Mouse (Mus musculus) intestine, postnatal 0 days (tissue): Measurements from ENCODE around the gene Plxna3. TPM values are rescaled to one million over a fixed set of nuclear protein-coding genes. Genes with fewer than 3 reads are reported as not detected.
"Not testable (repeated sequence)": the region's sequence is repeated elsewhere in the genome, so short reads cannot be mapped to it uniquely, and the experiment has no call there.

ENCODE experiments used
- ATAC-seq: fragments of 200-750 bp; cut with Nextera tagmentation; 2 replicates; pipeline ENCODE4 v1.8.0; 2017; ENCODE audit warnings: mild to moderate bottlenecking, moderate TSS enrichment, moderate library complexity
- H3K27ac ChIP-seq: fragments of 300-500 bp; sonication (generic); 2 replicates; pipeline ENCODE4 v1.5.1; 2014; ENCODE audit warnings: mild to moderate bottlenecking, low read depth, low read length, moderate library complexity
- H3K27me3 ChIP-seq: fragments of 300-500 bp; sonication (generic); replicated peaks from 2 replicates; pipeline ENCODE4 v1.6.1; 2014; ENCODE audit warnings: low read length, mixed read lengths; ENCODE audit not compliant: control insufficient read depth, insufficient read depth
- H3K36me3 ChIP-seq: fragments of 300-500 bp; sonication (generic); 2 replicates; pipeline ENCODE4 v1.6.1; 2014; ENCODE audit warnings: mild to moderate bottlenecking, moderate library complexity; ENCODE audit not compliant: control insufficient read depth, insufficient read depth
- H3K4me1 ChIP-seq: fragments of 300-500 bp; sonication (generic); replicated peaks from 2 replicates; pipeline ENCODE4 v1.6.1; 2014; ENCODE audit warnings: antibody characterized with exemption, low read length, mixed read lengths; ENCODE audit not compliant: control insufficient read depth, insufficient read depth
- H3K4me2 ChIP-seq: fragments of 300-500 bp; sonication (generic); replicated peaks from 2 replicates; pipeline ENCODE4 v1.6.1; 2014; ENCODE audit warnings: low read depth, mild to moderate bottlenecking, moderate library complexity
- H3K4me3 ChIP-seq: fragments of 300-500 bp; sonication (generic); 2 replicates; pipeline ENCODE4 v1.5.1; 2014; ENCODE audit warnings: low read depth, low read length
- H3K9ac ChIP-seq: fragments of 300-500 bp; sonication (generic); 2 replicates; pipeline ENCODE4 v1.6.1; 2014; ENCODE audit warnings: mild to moderate bottlenecking, low read depth, low read length
- H3K9me3 ChIP-seq: fragments of 300-500 bp; sonication (generic); 2 replicates; pipeline ENCODE4 v1.6.1; 2016; ENCODE audit warnings: mixed run types; ENCODE audit not compliant: control insufficient read depth
- CTCF ChIP-seq: sonication (generic); IDR thresholded peaks from 2 replicates; pipeline ENCODE4 v1.5.1; 2016; ENCODE audit warnings: low read depth, mild to moderate bottlenecking, control low read depth, antibody characterized with exemption, moderate library complexity
- WGBS: fragments of 180-500 bp; shearing (Covaris S2); extraction: QIAGEN DNeasy Blood & Tissue Kit; methylation state at CpG from one replicate; pipeline ENCODE4 v1.1.7; 2014; 5-methylcytosine and 5-hydroxymethylcytosine counted together
- polyA plus RNA-seq: library from polyadenylated mRNA; unstranded; fragments of >200 nt; fragmentation: Nextera tagmentation; extraction: Ambion mirVana; gene quantifications from 2 replicates; pipeline ENCODE4 v1.2.1, GENCODE M21; 2015

Gene Plxna3
- polyA plus RNA-seq, 1 experiment from 2014 or later, result 0.93 TPM

DNA sequence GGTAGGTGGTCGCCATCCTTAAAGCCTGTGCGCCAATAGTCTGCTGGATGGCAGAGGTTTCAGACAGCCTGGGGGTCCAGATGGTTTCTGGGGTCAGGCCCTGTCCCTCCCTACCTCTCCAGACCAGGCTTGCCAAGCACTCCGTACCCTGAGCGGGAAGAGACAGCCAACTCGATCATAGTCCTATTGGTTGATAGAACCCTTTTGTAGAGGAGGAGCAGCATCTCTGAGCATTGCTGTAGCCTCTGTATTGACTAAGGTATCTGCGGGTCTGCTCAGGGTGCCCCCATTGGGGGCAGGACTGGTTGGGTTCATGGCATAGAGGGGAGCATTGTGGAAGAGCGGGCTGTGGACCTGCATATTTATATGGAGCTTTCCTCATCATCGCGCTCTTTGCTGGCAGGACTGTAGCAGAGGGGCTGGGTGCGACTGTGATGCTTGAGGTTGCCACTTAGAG is 377 bp downstream of the Plxna3 start:
- WGBS, result 28% methylated on average over 9 of the region's 10 CpGs
- no peak for TF ChIP-seq CTCF
- peak; percentile 9; the same call in 1 of the 2 replicates for ATAC-seq

GRCm38 (mm10) chrX:74330166-74330930 is 1.5 kb downstream of the Plxna3 start:
- no peak for TF ChIP-seq CTCF
- WGBS, result 37% methylated on average over 2 of the region's 2 CpGs
- H3K9me3 ChIP-seq, result no peaks in the 10 kb centered on the region
- H3K9ac ChIP-seq, result no peak overlapping the region
- H3K4me2 ChIP-seq, result no peak overlapping the region
- H3K4me3 ChIP-seq, result no peak overlapping the region
- no peaks in the 10 kb centered on the region for H3K4me1 ChIP-seq
- H3K27ac ChIP-seq, result no peak overlapping the region
- no peak for ATAC-seq
- no peaks in the 10 kb centered on the region for H3K36me3 ChIP-seq
- H3K27me3 ChIP-seq, result no peaks in the 10 kb centered on the region

More for the DNA sequence above, 377 bp downstream of the Plxna3 start:
- Histone ChIP-seq H3K4me3 (peak overlapping the region; percentile 42), H3K9me3 (no peaks in the 10 kb centered on the region), H3K9ac (no peak overlapping the region; the same call in 1 of the 2 replicates), H3K36me3 (no peaks in the 10 kb centered on the region), H3K4me1 (no peaks in the 10 kb centered on the region), H3K27ac (no peak overlapping the region), H3K27me3 (no peaks in the 10 kb centered on the region), H3K4me2 (peak overlapping the region; percentile 68)

DNA sequence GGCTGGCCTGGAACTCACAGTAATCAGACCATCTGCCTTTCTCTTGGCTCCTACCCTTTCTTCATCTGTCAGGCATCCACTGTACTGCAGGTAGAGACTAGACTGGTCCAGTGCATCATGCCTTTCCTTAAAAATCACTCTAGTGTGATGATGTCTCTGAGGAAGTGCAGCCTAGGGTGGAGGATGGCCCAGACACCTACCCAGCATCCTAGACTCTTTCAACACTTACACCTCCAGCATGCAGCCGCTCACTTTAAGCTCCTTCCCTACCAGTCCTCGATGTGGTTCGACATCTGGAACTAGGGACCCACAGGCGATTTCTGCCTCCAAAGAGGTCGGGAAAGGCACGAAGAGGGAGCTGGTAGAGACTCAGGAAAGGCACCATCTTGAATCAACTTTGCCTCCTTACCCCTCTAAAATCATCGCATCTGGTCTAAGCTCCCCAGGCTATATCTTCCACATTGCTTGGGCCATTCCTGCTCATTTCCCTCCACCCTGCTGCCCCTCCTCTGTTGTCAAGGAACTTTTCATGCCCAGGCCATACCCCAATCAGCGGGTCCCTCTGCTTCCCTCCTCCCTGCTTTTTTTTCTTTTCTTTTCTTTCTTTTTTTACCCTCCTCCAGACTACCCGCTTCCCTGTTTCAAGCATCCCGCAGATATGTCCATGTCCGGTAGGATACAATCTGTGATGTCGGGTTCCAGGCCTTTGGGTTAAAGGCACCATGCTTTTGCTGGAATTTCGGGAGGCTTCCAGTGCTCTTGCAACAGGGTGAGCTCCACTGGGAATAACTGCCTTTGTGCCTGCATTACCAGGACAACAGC is 24.0 kb downstream of the Plxna3 start:
- Histone ChIP-seq H3K4me3 (peak overlapping the region; percentile 46), H3K27ac (no peak overlapping the region), H3K4me2 (peak overlapping the region; percentile 57), H3K27me3 (no peaks in the 10 kb centered on the region), H3K9me3 (no peaks in the 10 kb centered on the region), H3K4me1 (no peaks in the 10 kb centered on the region), H3K9ac (peak overlapping the region; percentile 45; the same call in 1 of the 2 replicates), H3K36me3 (no peaks in the 10 kb centered on the region)
- no peak for ATAC-seq
- no peak for TF ChIP-seq CTCF
- 21% methylated on average over 13 of the region's 13 CpGs for WGBS

GRCm38 (mm10) chrX:74353467-74353770 is 24.6 kb downstream of the Plxna3 start, which contains the start of gene Lage3:
Lage3 (minus strand) TSS chrX:74353618.
- H3K4me1 ChIP-seq, result no peaks in the 10 kb centered on the region
- H3K9ac ChIP-seq, result peak within 1 kb of the TSS; percentile 45; the same call in 1 of the 2 replicates
- no peak for ATAC-seq
- 17% methylated on average over 11 of the region's 22 CpGs for WGBS
- no peaks in the 10 kb centered on the region for H3K9me3 ChIP-seq
- H3K4me3 ChIP-seq, result peak within 1 kb of the TSS; percentile 46
- H3K36me3 ChIP-seq, result no peaks in the 10 kb centered on the region
- no peaks in the 10 kb centered on the region for H3K27me3 ChIP-seq
- peak within 1 kb of the TSS; percentile 57 for H3K4me2 ChIP-seq
- no peak within 1 kb of the TSS for H3K27ac ChIP-seq
- no peak for TF ChIP-seq CTCF

- not testable (repeated sequence) for H3K9ac ChIP-seq, H3K4me2 ChIP-seq, H3K4me3 ChIP-seq, H3K27ac ChIP-seq, H3K9me3 ChIP-seq, H3K27me3 ChIP-seq, ATAC-seq, H3K36me3 ChIP-seq, H3K4me1 ChIP-seq
- WGBS, result 85% methylated on average over 3 of the region's 3 CpGs
These were observed 28.2 kb downstream of the Plxna3 start for GRCm38 (mm10) chrX:74357069-74357468.

- TF ChIP-seq CTCF, result no peak
- no peak overlapping the region for H3K4me2 ChIP-seq
- 42% methylated on average over 11 of the region's 11 CpGs for WGBS
These were observed 30.3 kb downstream of the Plxna3 start for GRCm38 (mm10) chrX:74359171-74359570.

More at GRCm38 (mm10) chrX:74359171-74359570, 30.3 kb downstream of the Plxna3 start:
- Histone ChIP-seq H3K27me3 (no peaks in the 10 kb centered on the region), H3K36me3 (no peaks in the 10 kb centered on the region), H3K4me3 (no peak overlapping the region), H3K9me3 (no peaks in the 10 kb centered on the region), H3K27ac (no peak overlapping the region), H3K4me1 (no peaks in the 10 kb centered on the region), H3K9ac (no peak overlapping the region)
- no peak for ATAC-seq
